Mouse (Mus musculus): ENCODE results near the gene Sox2.

The Sox2 gene

DNA sequence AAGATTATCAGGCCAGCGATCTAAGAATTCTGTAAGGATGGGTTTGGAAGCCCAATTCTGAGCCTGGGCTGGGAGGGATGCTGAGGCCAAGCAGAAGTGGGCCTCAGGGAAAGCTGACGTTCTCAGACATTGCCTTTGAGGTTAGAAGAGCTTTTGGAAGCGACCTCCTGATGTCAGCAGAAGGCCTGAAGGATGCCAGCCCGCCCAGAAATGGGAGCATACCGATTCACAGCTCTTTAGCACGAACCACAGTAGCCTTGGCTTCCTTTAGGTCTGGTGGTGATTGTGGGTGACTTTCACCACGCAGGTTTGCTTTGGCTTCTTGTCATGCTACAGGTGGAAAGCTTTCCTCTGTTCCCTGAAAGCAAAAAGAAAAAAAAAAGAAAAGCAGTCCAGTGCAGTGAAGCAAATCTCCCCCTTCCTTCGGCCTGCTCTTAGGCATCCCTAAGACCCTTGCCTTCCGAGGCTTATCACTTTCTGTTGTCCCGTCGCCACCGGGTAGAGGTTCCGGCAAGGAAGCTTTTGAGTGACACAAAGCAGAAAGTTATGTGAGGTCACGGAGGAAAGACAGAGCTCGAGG lies 6.6 kb upstream of the Sox2 start:
- DNase-seq (ENCODE audit: low spot score): no peak

DNA sequence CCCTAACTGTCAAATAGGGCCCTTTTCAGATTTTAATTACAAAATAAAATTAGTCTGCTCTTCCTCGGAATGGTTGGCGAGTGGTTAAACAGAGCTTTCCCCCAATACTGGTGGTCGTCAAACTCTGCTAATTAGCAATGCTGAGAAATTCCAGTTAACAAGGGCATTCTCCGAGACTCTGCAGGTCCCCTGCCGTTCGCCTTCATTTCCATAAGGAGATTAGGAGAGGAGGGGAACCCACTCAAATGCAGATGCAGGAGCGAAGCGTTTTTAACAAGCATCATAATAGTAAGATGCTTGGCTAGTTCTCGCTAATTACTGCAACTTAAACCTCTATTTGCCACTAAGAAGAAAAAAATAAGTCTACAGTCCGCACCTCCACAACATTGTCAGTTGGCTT lies 4.0 kb upstream of the Sox2 start:
- DNase-seq (ENCODE audit: low spot score): no peak

DNA sequence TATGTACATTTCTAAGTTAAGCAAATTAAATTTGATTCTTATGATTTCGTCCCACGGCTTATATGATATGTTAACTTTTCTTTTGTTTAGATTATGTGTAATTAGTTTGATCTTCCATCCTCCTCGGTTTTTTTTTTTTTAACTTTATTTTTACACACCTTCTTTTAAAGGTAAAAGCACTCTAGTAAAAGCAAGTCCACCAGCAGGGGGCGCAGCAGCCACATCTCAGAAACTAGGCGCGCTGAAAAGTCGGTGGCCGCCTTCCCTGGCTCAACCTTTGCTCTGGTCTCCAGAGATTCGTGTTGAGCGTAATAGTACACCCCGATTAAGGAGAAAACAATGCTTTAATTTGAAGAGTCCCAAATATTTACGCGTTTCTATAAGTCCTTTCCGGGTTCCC lies 2.5 kb upstream of the Sox2 start:
- peak; percentile 66 for DNase-seq (ENCODE audit: low spot score)

DNA sequence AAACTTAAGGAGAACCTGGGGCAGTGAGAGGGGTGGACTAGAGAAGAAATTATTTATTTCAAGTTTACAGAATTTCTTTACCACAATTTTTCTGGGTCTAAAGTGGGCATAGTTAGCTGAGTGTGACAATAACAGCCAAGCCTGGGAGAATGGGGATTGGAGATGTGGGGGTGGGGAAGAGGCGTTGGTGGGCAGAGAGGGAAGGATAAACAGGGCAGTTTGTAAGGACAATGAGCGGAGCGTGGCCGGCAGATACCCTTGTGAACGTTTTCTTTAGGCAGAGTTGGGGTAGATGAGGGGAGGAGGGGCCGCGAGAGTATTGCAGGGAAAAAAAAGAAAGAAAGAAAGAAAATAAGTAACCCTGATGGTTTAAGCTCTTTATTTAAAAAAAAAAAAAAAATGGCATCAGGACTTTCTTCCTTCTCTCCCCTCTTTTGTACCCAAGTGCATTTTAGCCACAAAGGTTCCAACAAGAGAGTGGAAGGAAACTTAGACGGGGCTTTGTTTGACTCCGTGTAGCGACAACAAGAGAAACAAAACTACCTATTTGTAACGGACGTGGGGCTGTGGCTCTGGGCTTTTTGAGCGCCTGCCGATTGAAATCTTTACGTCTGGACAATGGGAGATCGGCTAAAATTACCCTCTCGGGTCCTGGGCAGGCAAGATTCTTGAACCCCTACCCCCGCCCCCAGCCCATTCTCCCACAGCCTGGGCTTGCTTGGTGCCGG lies 1.9 kb upstream of the Sox2 start:
- no peak for DNase-seq (ENCODE audit: low spot score)

DNA sequence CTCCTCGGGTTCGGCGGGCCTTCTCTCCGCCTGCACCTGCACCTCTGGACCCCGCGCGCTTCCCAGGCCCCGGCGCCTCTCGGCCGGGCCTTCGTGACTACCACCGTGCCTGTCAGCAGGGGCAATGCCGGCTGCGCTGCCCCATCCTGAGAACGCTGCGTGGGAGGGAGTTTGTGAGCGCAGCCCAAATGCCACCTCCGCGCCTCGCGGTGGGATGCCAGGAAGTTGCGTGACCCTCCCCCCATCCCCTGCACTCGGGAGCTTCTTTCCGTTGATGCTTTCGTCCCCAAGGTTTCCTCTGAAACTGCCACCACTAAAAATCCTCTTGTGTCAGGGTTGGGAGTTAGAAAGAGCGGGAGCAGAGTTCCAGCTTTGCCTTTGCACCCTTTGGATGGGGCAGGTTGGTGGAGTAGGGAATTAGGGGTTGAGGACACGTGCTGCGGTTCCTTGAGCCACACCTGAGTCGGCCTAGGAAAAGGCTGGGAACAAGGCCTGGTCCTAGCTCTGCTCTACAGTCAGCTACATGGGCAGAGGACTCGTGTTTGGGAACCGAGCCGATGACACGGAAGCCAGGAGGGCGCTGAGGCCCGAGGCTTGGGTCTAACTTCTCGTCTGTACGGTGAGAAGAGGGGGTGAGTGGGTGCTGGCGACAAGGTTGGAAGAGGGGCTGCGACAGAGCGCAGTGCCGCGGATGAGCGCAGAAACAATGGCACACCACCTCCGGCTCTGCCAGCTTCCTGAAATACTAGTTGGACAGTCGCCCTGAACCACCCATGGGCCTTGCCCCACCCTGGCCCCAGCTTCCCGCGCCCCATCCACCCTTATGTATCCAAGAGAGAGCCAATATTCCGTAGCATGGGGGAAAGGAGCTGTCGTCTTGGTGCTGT lies 1.1 kb upstream of the Sox2 start:
- DNase-seq (ENCODE audit: low spot score): peak; percentile 21

DNA sequence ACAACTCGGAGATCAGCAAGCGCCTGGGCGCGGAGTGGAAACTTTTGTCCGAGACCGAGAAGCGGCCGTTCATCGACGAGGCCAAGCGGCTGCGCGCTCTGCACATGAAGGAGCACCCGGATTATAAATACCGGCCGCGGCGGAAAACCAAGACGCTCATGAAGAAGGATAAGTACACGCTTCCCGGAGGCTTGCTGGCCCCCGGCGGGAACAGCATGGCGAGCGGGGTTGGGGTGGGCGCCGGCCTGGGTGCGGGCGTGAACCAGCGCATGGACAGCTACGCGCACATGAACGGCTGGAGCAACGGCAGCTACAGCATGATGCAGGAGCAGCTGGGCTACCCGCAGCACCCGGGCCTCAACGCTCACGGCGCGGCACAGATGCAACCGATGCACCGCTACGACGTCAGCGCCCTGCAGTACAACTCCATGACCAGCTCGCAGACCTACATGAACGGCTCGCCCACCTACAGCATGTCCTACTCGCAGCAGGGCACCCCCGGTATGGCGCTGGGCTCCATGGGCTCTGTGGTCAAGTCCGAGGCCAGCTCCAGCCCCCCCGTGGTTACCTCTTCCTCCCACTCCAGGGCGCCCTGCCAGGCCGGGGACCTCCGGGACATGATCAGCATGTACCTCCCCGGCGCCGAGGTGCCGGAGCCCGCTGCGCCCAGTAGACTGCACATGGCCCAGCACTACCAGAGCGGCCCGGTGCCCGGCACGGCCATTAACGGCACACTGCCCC lies 586 bp downstream of the Sox2 start:
- no peak for DNase-seq (ENCODE audit: low spot score)

DNA sequence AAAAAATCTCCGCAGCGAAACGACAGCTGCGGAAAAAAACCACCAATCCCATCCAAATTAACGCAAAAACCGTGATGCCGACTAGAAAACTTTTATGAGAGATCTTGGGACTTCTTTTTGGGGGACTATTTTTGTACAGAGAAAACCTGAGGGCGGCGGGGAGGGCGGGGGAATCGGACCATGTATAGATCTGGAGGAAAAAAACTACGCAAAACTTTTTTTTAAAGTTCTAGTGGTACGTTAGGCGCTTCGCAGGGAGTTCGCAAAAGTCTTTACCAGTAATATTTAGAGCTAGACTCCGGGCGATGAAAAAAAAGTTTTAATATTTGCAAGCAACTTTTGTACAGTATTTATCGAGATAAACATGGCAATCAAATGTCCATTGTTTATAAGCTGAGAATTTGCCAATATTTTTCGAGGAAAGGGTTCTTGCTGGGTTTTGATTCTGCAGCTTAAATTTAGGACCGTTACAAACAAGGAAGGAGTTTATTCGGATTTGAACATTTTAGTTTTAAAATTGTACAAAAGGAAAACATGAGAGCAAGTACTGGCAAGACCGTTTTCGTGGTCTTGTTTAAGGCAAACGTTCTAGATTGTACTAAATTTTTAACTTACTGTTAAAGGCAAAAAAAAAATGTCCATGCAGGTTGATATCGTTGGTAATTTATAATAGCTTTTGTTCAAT lies 1.4 kb downstream of the Sox2 start:
- no peak for DNase-seq (ENCODE audit: low spot score)

DNA sequence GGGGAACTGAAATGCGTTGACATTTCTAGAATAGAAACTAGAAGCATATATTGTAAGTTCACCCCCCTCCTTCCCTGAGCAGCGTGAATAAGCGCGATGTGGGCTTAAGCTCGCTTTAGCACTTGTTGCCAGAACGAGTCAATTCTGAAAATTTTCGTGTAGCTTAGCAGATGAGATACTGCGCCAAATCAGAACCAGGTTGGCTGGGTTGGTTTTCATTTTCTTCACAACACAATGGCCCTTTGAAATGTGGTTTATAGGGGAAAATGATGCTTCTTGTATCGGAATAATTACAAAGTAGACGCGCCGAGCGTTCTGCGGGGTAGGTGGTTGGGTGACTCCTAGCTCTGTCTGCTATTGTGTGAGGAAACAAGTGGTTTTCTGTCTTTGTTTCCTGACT lies 2.4 kb downstream of the Sox2 start:
- DNase-seq (ENCODE audit: low spot score): no peak

DNA sequence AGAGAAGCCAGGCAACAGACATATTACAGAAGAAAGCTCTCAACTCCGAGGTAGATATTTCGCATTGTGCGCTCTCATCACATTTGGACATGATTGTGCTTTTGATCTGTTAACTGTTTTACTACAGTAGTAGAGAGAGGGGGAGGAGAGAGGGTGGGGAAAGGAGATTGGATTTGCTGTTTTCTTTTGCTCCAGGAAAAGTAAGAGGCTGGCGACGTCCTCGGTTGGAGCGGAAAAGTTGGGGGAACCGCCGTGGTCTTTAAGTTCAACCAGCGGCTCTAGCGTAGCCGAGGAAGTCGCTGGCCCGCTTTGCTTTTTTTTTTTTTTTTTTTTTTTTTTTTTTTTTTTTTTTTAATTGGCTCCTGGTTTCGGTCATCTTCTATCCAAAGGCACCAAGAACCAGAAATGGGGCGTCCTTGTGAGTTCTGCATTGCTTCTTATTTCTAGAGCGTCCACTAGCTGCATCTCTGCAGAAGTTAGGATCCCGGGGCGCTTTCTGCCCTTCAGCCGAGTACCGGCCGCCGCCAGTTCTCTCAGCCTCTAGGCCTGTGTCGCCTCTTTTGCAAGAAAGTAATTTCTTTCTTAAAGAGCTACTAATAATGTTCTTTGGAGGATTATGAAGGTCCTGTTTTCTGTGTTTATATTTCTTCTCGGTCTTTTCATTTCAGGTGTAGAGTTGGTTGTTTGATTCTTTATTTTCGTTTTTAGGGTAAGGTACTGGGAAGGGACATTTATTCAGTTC lies 3.2 kb downstream of the Sox2 start:
- no peak for DNase-seq (ENCODE audit: low spot score)

DNA sequence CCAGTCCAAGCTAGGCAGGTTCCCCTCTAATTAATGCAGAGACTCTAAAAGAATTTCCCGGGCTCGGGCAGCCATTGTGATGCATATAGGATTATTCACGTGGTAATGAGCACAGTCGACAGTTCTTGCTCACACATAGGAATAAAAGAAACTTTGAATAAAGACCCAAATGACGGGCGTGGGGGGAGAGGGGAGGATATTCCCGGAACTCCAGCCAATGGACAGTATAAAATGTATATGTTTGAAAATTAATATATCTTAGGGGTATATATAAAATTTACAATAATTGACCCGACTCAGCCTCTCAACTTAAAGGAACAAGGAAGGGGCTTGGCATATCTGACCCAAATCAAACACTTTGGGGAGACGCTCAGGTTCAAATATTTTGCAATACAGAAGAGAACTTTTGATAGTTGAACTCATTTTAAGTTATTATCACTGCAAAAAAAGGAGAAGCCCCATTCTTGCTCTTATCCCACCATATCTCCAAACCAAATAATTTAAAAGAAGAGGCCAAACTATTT lies 3.8 kb downstream of the Sox2 start:
- no peak for DNase-seq (ENCODE audit: low spot score)

DNA sequence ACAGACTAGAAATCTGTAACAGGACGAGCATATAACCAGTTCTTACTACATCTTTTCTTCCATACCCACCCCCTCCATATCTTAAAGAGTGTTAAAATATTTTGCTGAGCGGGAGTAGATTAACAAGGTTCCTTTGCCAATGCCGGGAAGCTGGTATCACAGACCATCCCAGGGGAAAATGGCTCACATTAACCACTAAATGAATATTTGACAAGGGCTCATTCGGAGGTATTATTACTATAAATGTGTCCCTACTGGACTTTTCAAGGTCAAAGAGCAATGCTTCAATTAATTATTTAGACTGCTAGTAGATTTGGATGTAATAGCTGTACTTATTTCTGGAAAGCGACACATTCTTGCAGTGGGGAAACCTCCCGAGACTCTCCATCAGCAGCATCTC lies 4.6 kb downstream of the Sox2 start:
- no peak for DNase-seq (ENCODE audit: low spot score)

DNA sequence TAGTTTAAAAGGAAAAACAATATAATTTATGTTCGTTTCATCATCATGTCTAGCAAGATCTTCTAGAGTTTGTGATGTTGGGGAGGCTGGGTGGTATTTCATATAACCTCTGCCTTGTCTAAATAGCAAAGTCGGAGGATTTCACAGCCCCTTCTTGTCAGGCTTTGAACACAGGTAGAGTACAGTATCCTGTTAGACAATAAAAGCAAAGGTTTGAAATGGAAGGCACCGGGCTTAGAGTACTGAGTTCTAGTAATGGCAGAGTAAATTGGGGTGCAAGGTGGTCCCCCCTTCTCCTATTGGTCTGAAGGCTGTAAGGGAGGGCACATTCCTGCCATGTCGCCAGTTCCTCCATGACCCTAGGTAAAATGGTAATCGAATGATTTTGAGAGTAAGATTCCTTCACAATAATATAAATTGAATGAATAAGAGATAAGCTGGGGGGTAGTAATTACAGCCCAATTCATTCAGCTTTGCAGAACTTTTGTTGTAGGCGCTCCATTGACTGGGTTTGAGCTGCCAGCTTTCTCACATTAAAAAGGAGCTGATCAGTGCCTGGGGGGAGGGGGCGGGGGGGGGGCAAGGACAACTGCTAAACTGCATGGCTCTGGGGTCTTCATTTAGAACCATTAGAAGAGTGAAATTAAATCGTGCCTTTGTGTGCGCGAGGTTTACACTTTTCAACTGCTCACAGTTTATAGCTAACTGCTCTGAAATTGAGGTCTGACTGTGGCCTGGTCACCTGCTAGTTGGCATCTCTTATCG lies 5.3 kb downstream of the Sox2 start:
- DNase-seq (ENCODE audit: low spot score): no peak

DNA sequence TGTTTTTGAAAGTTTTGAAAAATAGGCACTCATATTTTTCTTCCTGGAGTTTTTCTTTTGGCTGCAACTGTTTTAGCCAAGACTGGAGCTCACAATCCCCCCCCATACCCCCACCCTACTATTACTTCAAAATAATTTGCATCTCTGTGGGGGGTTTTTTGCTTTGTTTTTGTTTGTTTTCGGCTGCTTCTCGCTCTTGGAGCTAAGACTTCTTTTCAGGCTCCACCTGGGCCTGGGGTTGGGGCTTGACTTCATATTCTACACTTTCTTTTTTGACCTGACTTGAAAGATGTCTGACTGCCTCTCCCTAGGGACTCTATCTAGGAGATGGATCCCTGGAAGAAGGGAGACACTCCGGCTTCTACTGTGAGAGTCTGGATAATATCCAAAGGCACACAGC lies 5.9 kb downstream of the Sox2 start:
- no peak for DNase-seq (ENCODE audit: low spot score)

DNA sequence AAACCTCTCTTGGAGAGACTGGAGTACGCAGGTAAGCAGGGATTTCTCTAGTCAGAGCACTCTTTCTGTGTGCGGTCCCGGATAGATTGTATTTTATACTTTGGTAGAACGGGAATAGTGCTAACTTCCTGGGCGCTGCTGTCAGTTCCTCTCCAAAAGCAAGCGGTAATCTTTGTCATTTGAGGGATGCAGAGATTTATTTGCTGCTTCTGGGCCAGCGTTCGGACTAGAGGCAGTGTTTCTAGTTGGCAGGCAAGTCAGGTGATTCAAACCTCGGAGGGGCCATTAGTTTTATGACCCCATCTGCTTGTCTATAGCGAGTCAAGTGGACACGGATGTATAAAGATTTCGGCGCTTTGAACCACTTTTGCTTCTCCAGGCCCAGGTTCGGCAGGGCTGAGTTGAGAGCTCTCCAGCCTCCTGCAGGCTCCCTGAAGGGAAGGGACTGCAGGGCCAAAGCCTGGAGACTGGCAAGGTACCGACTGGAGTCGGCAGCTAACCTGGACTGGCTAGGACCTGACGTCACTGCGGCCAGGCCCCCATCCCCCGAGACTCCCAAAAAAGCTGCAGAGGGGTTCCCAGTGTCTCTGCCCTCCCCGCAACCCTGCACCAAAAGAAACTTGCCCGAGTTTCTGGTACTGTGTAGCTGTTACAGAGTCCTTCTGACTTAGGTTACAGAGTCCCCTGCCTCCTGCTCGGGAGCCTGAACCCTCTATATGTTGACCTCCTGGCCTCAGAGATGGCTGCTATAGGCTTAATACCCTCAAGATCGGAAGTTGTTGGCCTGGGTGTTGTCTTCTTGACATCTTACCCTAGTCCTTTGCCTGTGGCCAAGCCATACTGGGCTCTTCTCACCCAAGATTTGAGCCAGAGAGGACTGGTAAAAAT lies 6.9 kb downstream of the Sox2 start:
- no peak for DNase-seq (ENCODE audit: low spot score)

DNA sequence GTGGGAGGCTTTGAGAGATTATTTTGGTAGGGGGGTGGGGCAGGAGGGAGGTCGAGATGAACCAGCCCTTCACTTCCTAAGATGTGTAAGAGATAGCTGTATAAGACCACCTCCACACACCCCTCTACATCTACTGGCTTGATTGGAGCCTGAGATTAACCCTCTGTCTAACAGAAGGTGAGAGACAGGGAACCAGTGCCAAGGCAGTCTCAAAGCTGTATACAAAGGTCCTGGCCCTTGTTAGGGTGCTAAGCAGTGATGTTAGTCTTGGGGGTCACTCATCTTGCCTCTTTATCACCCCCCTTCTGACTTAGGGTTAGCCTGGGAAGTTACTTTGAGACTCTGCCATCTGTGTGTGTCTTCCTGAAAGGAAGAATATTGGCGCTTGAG lies 7.5 kb downstream of the Sox2 start:
- no peak for DNase-seq (ENCODE audit: low spot score)

DNA sequence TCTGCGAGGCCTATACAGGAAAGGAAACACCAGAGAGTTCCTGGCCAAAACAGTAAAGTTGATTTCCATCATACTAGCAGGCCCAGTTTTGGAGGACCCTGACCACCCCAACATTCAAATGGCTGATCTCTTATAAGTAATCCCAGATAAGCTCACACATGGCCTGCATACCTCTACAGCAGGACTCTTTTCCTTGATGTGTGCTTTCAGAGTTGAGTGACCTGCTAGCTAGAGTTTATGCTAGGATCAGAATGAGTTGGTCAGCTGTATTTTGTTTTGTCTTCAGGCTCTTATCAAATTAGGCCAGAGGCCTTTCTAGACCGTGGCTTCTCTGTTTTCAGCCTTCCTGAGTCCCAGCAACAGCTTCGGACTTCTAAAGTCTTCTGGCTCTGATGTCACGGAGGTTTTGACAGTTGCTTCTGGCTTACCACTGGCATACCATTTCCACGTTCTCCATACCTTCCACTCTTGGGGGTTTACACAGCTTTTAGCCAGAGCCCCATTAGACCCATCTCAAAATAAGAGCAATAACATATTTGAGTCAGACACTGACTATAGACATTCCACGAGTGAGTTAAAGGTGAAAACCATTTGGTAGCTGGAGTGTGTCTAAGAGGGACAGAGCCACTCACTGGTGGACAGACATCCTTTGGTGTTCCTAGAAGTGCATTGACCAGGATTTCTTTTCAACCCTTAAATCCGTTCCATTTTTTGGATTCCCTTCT lies 8.2 kb downstream of the Sox2 start:
- no peak for DNase-seq (ENCODE audit: low spot score)

DNA sequence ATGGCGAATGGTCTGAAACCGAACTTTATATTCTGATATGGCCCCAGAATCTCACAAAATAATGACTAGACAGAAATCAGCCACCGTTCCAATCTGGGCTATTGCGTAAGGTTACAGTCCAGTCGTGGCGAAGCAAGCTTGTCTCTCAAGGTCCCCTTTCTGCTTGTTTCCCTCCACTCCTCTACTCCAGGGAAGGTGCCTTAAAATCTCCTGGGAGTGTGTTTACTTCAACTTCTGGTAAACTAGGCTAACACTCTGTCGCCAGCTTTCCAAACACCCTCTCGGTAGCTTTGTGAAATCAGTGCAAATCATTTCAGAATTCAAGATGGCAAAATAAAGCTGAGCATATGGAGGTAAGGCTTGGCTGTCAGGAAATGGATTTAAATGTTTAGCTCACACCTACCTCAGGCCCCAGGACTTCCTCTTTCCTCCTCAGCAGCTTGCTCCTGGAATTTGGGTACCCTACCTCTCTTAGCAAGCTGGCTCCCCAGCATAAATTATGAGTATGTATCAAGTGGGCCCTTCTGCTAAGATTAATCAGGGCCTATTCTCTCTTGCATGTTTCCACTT lies 8.8 kb downstream of the Sox2 start:
- no peak for DNase-seq (ENCODE audit: low spot score)

DNA sequence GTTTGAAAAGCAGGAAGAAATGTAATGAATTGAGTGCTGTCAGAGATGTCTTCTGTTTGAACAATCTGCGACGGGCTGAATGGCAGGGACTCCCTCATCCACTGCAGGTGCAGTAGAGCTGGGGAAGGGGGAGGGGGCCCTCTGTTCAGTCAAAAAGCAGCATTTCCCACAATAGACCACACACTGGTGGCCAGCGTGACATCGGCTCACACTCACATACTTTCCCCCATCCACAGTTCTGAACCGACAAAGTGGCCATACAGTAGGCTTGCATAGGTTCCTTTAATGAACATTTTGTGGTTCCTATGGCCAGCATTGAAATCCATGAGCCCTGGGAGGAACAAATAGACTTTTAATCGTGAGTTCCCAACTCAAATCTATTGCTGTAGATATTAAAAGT lies 9.7 kb downstream of the Sox2 start:
- DNase-seq (ENCODE audit: low spot score): no peak
